8 mouse cellular contexts compared by ENCODE assay signal in genomic region chr7:87245856-87246579, GRCm38 (mm10). TPM values are rescaled to one million over a fixed set of nuclear protein-coding genes. Genes with fewer than 3 reads are reported as not detected.
DNase-seq lines count a peak whose midpoint lies in the region; ATAC-seq lines count a peak whose summit lies in the region.

Nox4 (plus strand) TSS chr7:87246096.

- peak within 1 kb of the TSS; percentile 81 for H3K27ac ChIP-seq in heart, embryonic 13.5 days (replicated peaks)
- peak within 1 kb of the TSS; percentile 97 for H3K27ac ChIP-seq in hindbrain, embryonic 10.5 days
- H3K27ac ChIP-seq in midbrain, embryonic 10.5 days (replicated peaks), result peak within 1 kb of the TSS; percentile 92

- H3K4me2 ChIP-seq in heart, embryonic 13.5 days, result peak within 1 kb of the TSS; percentile 76

- H3K4me3 ChIP-seq in heart, embryonic 13.5 days, result peak within 1 kb of the TSS; percentile 78
- H3K4me3 ChIP-seq in hindbrain, embryonic 10.5 days, result peak within 1 kb of the TSS; percentile 64
- peak within 1 kb of the TSS; percentile 69 for H3K4me3 ChIP-seq in midbrain, embryonic 10.5 days

- H3K9me3 ChIP-seq in heart, embryonic 13.5 days, result no peaks in the 10 kb centered on the region
- no peaks in the 10 kb centered on the region for H3K9me3 ChIP-seq in hindbrain, embryonic 10.5 days
- H3K9me3 ChIP-seq in midbrain, embryonic 10.5 days (replicated peaks), result no peaks in the 10 kb centered on the region

- peaks cover 11% of the 10 kb centered on the region for H3K4me1 ChIP-seq in heart, embryonic 13.5 days
- peaks cover 9% of the 10 kb centered on the region for H3K4me1 ChIP-seq in hindbrain, embryonic 10.5 days (replicated peaks)
- H3K4me1 ChIP-seq in midbrain, embryonic 10.5 days, result peaks cover 8% of the 10 kb centered on the region; the same call in 1 of the 2 replicates

- DNase-seq in heart, adult 8-10 months (ENCODE audit: low spot score), result no peak
- DNase-seq in Muller cell, postnatal 12 days (ENCODE audit: inconsistent ontology term), result peak; percentile 16
- no peak for DNase-seq in hindbrain, embryonic 10.5 days (ENCODE audit: low spot score)
- no peak for DNase-seq in midbrain, embryonic 10.5 days (ENCODE audit: low spot score)
- DNase-seq in layer of hippocampus, adult 9-11 months, result no peak
- no peak for DNase-seq in layer of hippocampus, postnatal 36 days
- no peak for DNase-seq in spleen, postnatal 36 days (ENCODE audit: low spot score in 2 of 2)

- WGBS in heart, embryonic 13.5 days, result 10% methylated on average over 18 of the region's 18 CpGs
- WGBS in hindbrain, embryonic 10.5 days, result 12% methylated on average over 18 of the region's 18 CpGs
- 12% methylated on average over 18 of the region's 18 CpGs for WGBS in midbrain, embryonic 10.5 days

- H3K27me3 ChIP-seq in heart, embryonic 13.5 days (replicated peaks), result no peaks in the 10 kb centered on the region
- no peaks in the 10 kb centered on the region for H3K27me3 ChIP-seq in hindbrain, embryonic 10.5 days (ENCODE audit: insufficient read depth, poor library complexity, severe bottlenecking)
- H3K27me3 ChIP-seq in midbrain, embryonic 10.5 days (ENCODE audit: low read depth, poor library complexity, severe bottlenecking), result no peaks in the 10 kb centered on the region

- peak within 1 kb of the TSS; percentile 87 for H3K9ac ChIP-seq in heart, embryonic 13.5 days

- H3K36me3 ChIP-seq in heart, embryonic 13.5 days, result no peaks in the 10 kb centered on the region
- no peaks in the 10 kb centered on the region for H3K36me3 ChIP-seq in hindbrain, embryonic 10.5 days
- no peaks in the 10 kb centered on the region for H3K36me3 ChIP-seq in midbrain, embryonic 10.5 days

- ATAC-seq in heart, embryonic 13.5 days (ENCODE audit: extremely low read depth, insufficient number of reproducible peaks, low FRiP score, low TSS enrichment), result no peak

RNA-seq across cellular contexts. Expression of gene Nox4, which starts in this region (rescaled TPM):
- 3.3 and 3.8 TPM in 2 replicates for polyA plus RNA-seq in heart, embryonic 13.5 days (2015; fragmentation: Nextera tagmentation; extraction: Ambion mirVana)
- 1 to 10 TPM in 1 of 4 experiments, under 1 TPM in 3; 0.66 to 1.6 (median 0.86) TPM for total RNA-seq in heart, adult 8-10 months (2022)
- polyA plus RNA-seq in hindbrain, embryonic 10.5 days (2016; fragmentation: Nextera tagmentation; extraction: Ambion mirVana), result 3.0 and 3.9 TPM in 2 replicates
- 3.2 and 3.5 TPM in 2 replicates for polyA plus RNA-seq in midbrain, embryonic 10.5 days (2016; fragmentation: Nextera tagmentation; extraction: Ambion mirVana)
- under 1 TPM in 1 of 2 experiments, not detected in 1; 0.10 TPM for total RNA-seq in layer of hippocampus, postnatal 36 days (2021)
